ENCODE assay signal across 24 mouse cellular contexts in genomic region chr6:55367126-55367525, GRCm38 (mm10). TPM values are rescaled to one million over a fixed set of nuclear protein-coding genes. Genes with fewer than 3 reads are reported as not detected.
DNase-seq lines count a peak whose midpoint lies in the region; ATAC-seq and TF ChIP-seq lines count a peak whose summit lies in the region.
"Had no signal": no experiment of that assay in that cellular context is flagged by ENCODE, and none has a peak within 500 bp of the region (broad histone marks: within the 10 kb centered on the region; RNA-seq: fewer than 3 reads in every experiment).

No protein-coding gene starts in this region.

- H3K36me3 ChIP-seq in liver, embryonic 13.5 days = no peaks in the 10 kb centered on the region
- no peaks in the 10 kb centered on the region for H3K36me3 ChIP-seq in liver, postnatal 0 days (replicated peaks; ENCODE audit: insufficient read depth, low read length)
- H3K36me3 ChIP-seq: embryonic facial prominence, embryonic 13.5 days; forebrain, embryonic 10.5 days; heart, embryonic 15.5 days; hindbrain, embryonic 10.5 days; hindbrain, embryonic 15.5 days had no signal

- peak overlapping the region; percentile 81 for H3K27ac ChIP-seq in liver, embryonic 13.5 days
- peak overlapping the region; percentile 60; the same call in 1 of the 2 replicates for H3K27ac ChIP-seq in liver, postnatal 0 days (ENCODE audit: low read depth)
- H3K27ac ChIP-seq: embryonic facial prominence, embryonic 13.5 days; forebrain, embryonic 10.5 days; heart, adult 2 months; heart, embryonic 15.5 days; hindbrain, embryonic 10.5 days; hindbrain, embryonic 15.5 days had no signal

- TF ChIP-seq EP300 in liver, postnatal 0 days (IDR thresholded peaks at IDR 0.05; ENCODE audit: low read depth) = peak; percentile 86

- 0 out of 2 replicates have a peak overlapping the region, but pooled peaks have one; percentile 2 for H3K9ac ChIP-seq in liver, embryonic 13.5 days
- no peak overlapping the region for H3K9ac ChIP-seq in liver, postnatal 0 days (replicated peaks)
- H3K9ac ChIP-seq: embryonic facial prominence, embryonic 13.5 days; heart, embryonic 15.5 days; hindbrain, embryonic 15.5 days had no signal

- no peak overlapping the region for H3K4me2 ChIP-seq in liver, embryonic 13.5 days
- no peak overlapping the region for H3K4me2 ChIP-seq in liver, postnatal 0 days (ENCODE audit: low read depth, low read length)
- H3K4me2 ChIP-seq: embryonic facial prominence, embryonic 13.5 days; heart, embryonic 11.5 days; heart, embryonic 15.5 days; hindbrain, embryonic 15.5 days had no signal

- no peaks in the 10 kb centered on the region; the same call in 1 of the 2 replicates for H3K9me3 ChIP-seq in liver, embryonic 13.5 days (replicated peaks)
- H3K9me3 ChIP-seq in liver, postnatal 0 days (ENCODE audit: low read length) = 0 out of 2 replicates have a peak, but pooled peaks cover 4% of the 10 kb centered on the region
- H3K9me3 ChIP-seq: embryonic facial prominence, embryonic 13.5 days; forebrain, embryonic 10.5 days; heart, embryonic 15.5 days; hindbrain, embryonic 15.5 days had no signal

- no peak overlapping the region for H3K4me3 ChIP-seq in liver, embryonic 13.5 days (replicated peaks)
- no peak overlapping the region for H3K4me3 ChIP-seq in liver, postnatal 0 days (ENCODE audit: low read depth, low read length)
- H3K4me3 ChIP-seq: embryonic facial prominence, embryonic 13.5 days; forebrain, embryonic 10.5 days; heart, adult 2 months; heart, embryonic 15.5 days; hindbrain, embryonic 10.5 days; hindbrain, embryonic 15.5 days had no signal

- TF ChIP-seq CTCF in liver, postnatal 0 days (IDR thresholded peaks at IDR 0.05; ENCODE audit: low read depth) = no peak

- no peak for DNase-seq in liver, embryonic 13.5 days
- peak; percentile 12 for DNase-seq in liver, postnatal 0 days
- DNase-seq in kidney, postnatal 36 days = no peak
- DNase-seq in kidney, postnatal 14 days = no peak
- no peak for DNase-seq in kidney, postnatal 4 days
- DNase-seq: adrenal gland, adult 2 months; adrenal gland, postnatal 25 days; cerebellum, adult 18-20 months; cerebellum, adult 9-11 months; cerebellum, postnatal 36 days; gastrocnemius, postnatal 10 days; heart, adult 2 months; heart, postnatal 14 days had no signal

- H3K4me1 ChIP-seq in liver, embryonic 13.5 days (replicated peaks) = peaks cover 57% of the 10 kb centered on the region
- H3K4me1 ChIP-seq in liver, postnatal 0 days (ENCODE audit: insufficient read depth) = peaks cover 3% of the 10 kb centered on the region; the same call in 1 of the 2 replicates
- H3K4me1 ChIP-seq: embryonic facial prominence, embryonic 13.5 days; forebrain, embryonic 10.5 days; heart, embryonic 15.5 days; hindbrain, embryonic 10.5 days; hindbrain, embryonic 15.5 days had no signal

- no peaks in the 10 kb centered on the region for H3K27me3 ChIP-seq in liver, embryonic 13.5 days
- H3K27me3 ChIP-seq in liver, postnatal 0 days (ENCODE audit: insufficient read depth, low read length) = no peaks in the 10 kb centered on the region
- H3K27me3 ChIP-seq: embryonic facial prominence, embryonic 13.5 days; heart, embryonic 15.5 days; hindbrain, embryonic 15.5 days had no signal

- peak; percentile 62 for ATAC-seq in erythroblast, adult 5-6 weeks (replicated peaks; ENCODE audit: low FRiP score, poor library complexity, severe bottlenecking)
- ATAC-seq in erythroid progenitor cell, adult 5-6 weeks (replicated peaks; ENCODE audit: low FRiP score, poor library complexity, severe bottlenecking) = peak; percentile 73
- peak; percentile 91 for ATAC-seq in liver, embryonic 13.5 days (ENCODE audit: low read depth)
- peak; percentile 82 for ATAC-seq in liver, postnatal 0 days
- ATAC-seq: forebrain, embryonic 14.5 days had no signal

RNA-seq across cellular contexts. Expression of gene Ghrhr, which starts 9.0 kb away (rescaled TPM):
- total RNA-seq in erythroblast, adult 5-6 weeks (2015; ENCODE audit: low replicate concordance) = 0.63 TPM in 1 of 2 replicates, not detected in the other
- total RNA-seq in erythroblast, adult 5-6 weeks (2017; ENCODE audit: low replicate concordance) = 0.28 TPM in 1 of 2 replicates, not detected in the other
- 0.84 TPM in 1 of 2 replicates, not detected in the other for total RNA-seq in erythroid progenitor cell, adult 5-6 weeks (2015; ENCODE audit: low replicate concordance)
- not detected in 2 replicates for total RNA-seq in erythroid progenitor cell, adult 5-6 weeks (2017; ENCODE audit: low replicate concordance)
- polyA plus RNA-seq in liver, embryonic 13.5 days (2015; fragmentation: Nextera tagmentation; extraction: Ambion mirVana) = 0.06 and 0.08 TPM in 2 replicates
- polyA plus RNA-seq in liver, postnatal 0 days (2015; fragmentation: Nextera tagmentation; extraction: Ambion mirVana) = 0.08 and 0.09 TPM in 2 replicates
- total RNA-seq: adrenal gland, adult 2 months; adrenal gland, postnatal 25 days; ES-E14; gastrocnemius, postnatal 10 days; gastrocnemius, postnatal 4 days; heart, adult 2 months; heart, postnatal 14 days had no signal
- polyA plus RNA-seq: adrenal gland, adult 2 months; embryonic facial prominence, embryonic 13.5 days; forebrain, embryonic 10.5 days; forebrain, embryonic 14.5 days; heart, adult 2 months; heart, embryonic 11.5 days; heart, embryonic 15.5 days; hindbrain, embryonic 10.5 days; hindbrain, embryonic 15.5 days had no signal

RNA-seq across cellular contexts. Expression of gene Aqp1, which starts 30.9 kb away (rescaled TPM):
- total RNA-seq in erythroblast, adult 5-6 weeks (2015; ENCODE audit: low replicate concordance) = 183 and 231 TPM in 2 replicates
- total RNA-seq in erythroblast, adult 5-6 weeks (2017; ENCODE audit: low replicate concordance) = 447 and 529 TPM in 2 replicates
- 700 and 745 TPM in 2 replicates for total RNA-seq in erythroid progenitor cell, adult 5-6 weeks (2015; ENCODE audit: low replicate concordance)
- total RNA-seq in erythroid progenitor cell, adult 5-6 weeks (2017; ENCODE audit: low replicate concordance) = 1,033 and 1,282 TPM in 2 replicates
- 41.7 and 45.2 TPM in 2 replicates for polyA plus RNA-seq in liver, embryonic 13.5 days (2015; fragmentation: Nextera tagmentation; extraction: Ambion mirVana)
- 134 and 135 TPM in 2 replicates for polyA plus RNA-seq in liver, postnatal 0 days (2015; fragmentation: Nextera tagmentation; extraction: Ambion mirVana)
